Mouse (Mus musculus): ENCODE results near the gene Itgb7.

GRCm38 (mm10) chr15:102175736-102176319, 55.9 kb downstream of the Itgb7 start:
- no peak for TF ChIP-seq CTCF (IDR thresholded peaks at IDR 0.05; ENCODE audit: insufficient read depth, low read length)
- TF ChIP-seq POLR2A (IDR thresholded peaks at IDR 0.05; ENCODE audit: borderline replicate concordance, extremely low read depth, low read depth, low read length), result no peak
